Mouse (Mus musculus) naive thymus-derived CD4-positive, alpha-beta T cell, adult 5 months (primary cell): ENCODE measurements around the gene Parp1. TPM values are rescaled to one million over a fixed set of nuclear protein-coding genes. Genes with fewer than 3 reads are reported as not detected.

Source experiments
- polyA plus RNA-seq: library from polyadenylated mRNA; unstranded; fragments of 100-300 nt; shearing (Covaris generic); gene quantifications from one replicate; pipeline ENCODE4 v1.2.1, GENCODE M21; 2017

Parp1 gene
- polyA plus RNA-seq, result 57.8 TPM

GRCm38 (mm10) chr1:180568761-180569452, at the start of gene Parp1:
Parp1 (plus strand) TSS chr1:180568924.

GRCm38 (mm10) chr1:180641137-180641517, 72.4 kb downstream of the Parp1 start, which contains the start of gene Lin9:
Lin9 (plus strand) TSS chr1:180641150.

Other genes with a start within 250 kb of the Parp1 start
- gene Itpkb, start 238.4 kb upstream of the Parp1 start, polyA plus RNA-seq, result 170 TPM
- not detected for gene Stum, start 85.4 kb upstream of the Parp1 start, polyA plus RNA-seq
- gene Lin9, start 72.2 kb downstream of the Parp1 start, polyA plus RNA-seq, result 22.0 TPM
- not detected for gene Mixl1, start 128.1 kb downstream of the Parp1 start, polyA plus RNA-seq
- 67.7 TPM for gene Acbd3, start 157.1 kb downstream of the Parp1 start, polyA plus RNA-seq
- 1,299 TPM for gene H3f3a, start 245.0 kb downstream of the Parp1 start, polyA plus RNA-seq